ENCODE assay signal across 12 mouse cellular contexts in genomic region chr12:117584256-117584655, GRCm38 (mm10).
"Had no signal": no experiment of that assay in that cellular context is flagged by ENCODE, and none has a peak within 500 bp of the region (broad histone marks: within the 10 kb centered on the region; RNA-seq: fewer than 3 reads in every experiment).

No protein-coding gene starts in this region.

- DNase-seq: kidney, adult 18-20 months; kidney, postnatal 10 days; kidney, postnatal 4 days; lung, adult 2 months; lung, postnatal 36 days; spleen, adult 18-20 months; thymus, adult 2 months; thymus, postnatal 25 days had no signal

- H3K27me3 ChIP-seq: intestine, embryonic 15.5 days; liver, embryonic 15.5 days; midbrain, embryonic 13.5 days had no signal

- ATAC-seq: intestine, embryonic 15.5 days; lung, postnatal 0 days; midbrain, embryonic 13.5 days had no signal
